Mouse (Mus musculus): Measurements from ENCODE around the gene Usp48.

Gene Usp48

GRCm38 (mm10) chr4:137681408-137682104 is 88.0 kb downstream of the Usp48 start:
- ATAC-seq (ENCODE audit: insufficient number of reproducible peaks, low FRiP score, low TSS enrichment), result no peak

- ATAC-seq (ENCODE audit: insufficient number of reproducible peaks, low FRiP score, low TSS enrichment), result no peak
These were observed 89.5 kb downstream of the Usp48 start for GRCm38 (mm10) chr4:137682961-137683453.

GRCm38 (mm10) chr4:137684830-137685343 is 91.3 kb downstream of the Usp48 start:
- ATAC-seq (ENCODE audit: insufficient number of reproducible peaks, low FRiP score, low TSS enrichment), result no peak

- ATAC-seq (ENCODE audit: insufficient number of reproducible peaks, low FRiP score, low TSS enrichment), result no peak
These were observed 92.7 kb downstream of the Usp48 start for GRCm38 (mm10) chr4:137686303-137686702.

GRCm38 (mm10) chr4:137687234-137687825 is 93.8 kb downstream of the Usp48 start:
- no peak for ATAC-seq (ENCODE audit: insufficient number of reproducible peaks, low FRiP score, low TSS enrichment)

GRCm38 (mm10) chr4:137692107-137692902 is 98.8 kb downstream of the Usp48 start:
- no peak for ATAC-seq (ENCODE audit: insufficient number of reproducible peaks, low FRiP score, low TSS enrichment)

GRCm38 (mm10) chr4:137695300-137695699 is 101.7 kb downstream of the Usp48 start:
- ATAC-seq (ENCODE audit: insufficient number of reproducible peaks, low FRiP score, low TSS enrichment), result no peak

- no peak for ATAC-seq (ENCODE audit: insufficient number of reproducible peaks, low FRiP score, low TSS enrichment)
These were observed 102.3 kb downstream of the Usp48 start for GRCm38 (mm10) chr4:137695900-137696299.

GRCm38 (mm10) chr4:137697156-137697885 is 103.8 kb downstream of the Usp48 start:
- ATAC-seq (ENCODE audit: insufficient number of reproducible peaks, low FRiP score, low TSS enrichment), result no peak

- peak; percentile 82 for ATAC-seq (ENCODE audit: insufficient number of reproducible peaks, low FRiP score, low TSS enrichment)
These were observed 104.8 kb downstream of the Usp48 start for GRCm38 (mm10) chr4:137698076-137698985.

GRCm38 (mm10) chr4:137699264-137700211 is 106.0 kb downstream of the Usp48 start:
- no peak for ATAC-seq (ENCODE audit: insufficient number of reproducible peaks, low FRiP score, low TSS enrichment)

GRCm38 (mm10) chr4:137700960-137701359 is 107.4 kb downstream of the Usp48 start:
- ATAC-seq (ENCODE audit: insufficient number of reproducible peaks, low FRiP score, low TSS enrichment), result no peak

- no peak for ATAC-seq (ENCODE audit: insufficient number of reproducible peaks, low FRiP score, low TSS enrichment)
These were observed 109.5 kb downstream of the Usp48 start for GRCm38 (mm10) chr4:137703077-137703476.

GRCm38 (mm10) chr4:137704561-137704960 is 111.0 kb downstream of the Usp48 start:
- no peak for ATAC-seq (ENCODE audit: insufficient number of reproducible peaks, low FRiP score, low TSS enrichment)

GRCm38 (mm10) chr4:137705379-137705778 is 111.8 kb downstream of the Usp48 start:
- ATAC-seq (ENCODE audit: insufficient number of reproducible peaks, low FRiP score, low TSS enrichment), result no peak

GRCm38 (mm10) chr4:137706510-137706909 is 113.0 kb downstream of the Usp48 start:
- no peak for ATAC-seq (ENCODE audit: insufficient number of reproducible peaks, low FRiP score, low TSS enrichment)

GRCm38 (mm10) chr4:137707216-137707990 is 113.8 kb downstream of the Usp48 start:
- ATAC-seq (ENCODE audit: insufficient number of reproducible peaks, low FRiP score, low TSS enrichment), result no peak

Data from cerebellum, adult (tissue).